Mouse (Mus musculus) MEL (cell line): ENCODE results near the gene Pla2g4c.

Experiments used
- CTCF ChIP-seq, 3 experiments: IDR thresholded peaks in 2 of 3; conservative IDR thresholded peaks in 1 of 3; 2 replicates each; pipeline ENCODE4 v1.5.1; 2011 to 2012; ENCODE audit warnings: low read length in 3 of 3, low read depth in 2 of 3, mild to moderate bottlenecking in 2 of 3, improper control_type of control experiment in 1 of 3, inconsistent platforms in 1 of 3, mixed read lengths in 1 of 3, moderate library complexity in 1 of 3; ENCODE audit not compliant: control insufficient read depth in 1 of 3, insufficient read depth in 1 of 3, poor library complexity in 1 of 3, severe bottlenecking in 1 of 3
- MAZ ChIP-seq: IDR thresholded peaks from 2 replicates; pipeline ENCODE4 v1.6.1; 2012; ENCODE audit warnings: low read depth, mild to moderate bottlenecking, inconsistent platforms, low read length, improper control_type of control experiment
- UBTF ChIP-seq: IDR thresholded peaks from 2 replicates; pipeline ENCODE4 v1.6.1; 2012; ENCODE audit warnings: low read depth, mild to moderate bottlenecking, inconsistent platforms, low read length, improper control_type of control experiment, moderate library complexity, borderline replicate concordance; ENCODE audit not compliant: insufficient read depth

DNA sequence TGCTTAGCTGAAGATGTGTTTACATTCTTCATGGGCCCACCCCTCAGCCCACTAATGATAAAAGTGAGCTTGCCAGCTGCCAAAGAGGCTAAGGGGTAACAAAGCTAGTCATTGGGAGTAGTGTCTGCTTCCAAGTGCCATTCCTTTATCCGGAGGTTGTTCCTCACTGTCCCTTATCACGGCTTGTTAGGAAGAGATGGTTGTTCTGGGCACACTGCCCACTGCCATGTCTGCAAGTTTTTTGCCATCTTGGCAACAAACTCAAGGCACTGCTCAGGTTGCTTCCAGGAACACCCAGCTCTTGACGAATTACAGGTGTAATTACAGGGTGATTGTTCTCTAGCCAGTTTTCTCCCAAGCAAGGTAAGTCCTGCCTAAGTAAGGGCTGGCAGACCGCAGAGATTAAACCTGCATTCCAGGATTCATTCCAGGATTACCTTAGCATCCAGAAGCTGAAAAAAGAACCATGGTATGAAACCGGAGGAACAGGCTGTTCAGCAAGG lies 10.3 kb upstream of the Pla2g4c start:
- TF ChIP-seq MAZ = no peak
- no peak for TF ChIP-seq CTCF (IDR thresholded peaks at IDR 0.05 in 2 of 3, conservative IDR thresholded peaks at IDR 0.05 in 1 of 3; ENCODE audit: control insufficient read depth in 1 of 3, insufficient read depth in 1 of 3, low read depth in 2 of 3, low read length in 3 of 3, poor library complexity in 1 of 3, severe bottlenecking in 1 of 3)
- TF ChIP-seq UBTF = no peak
